Mouse (Mus musculus): ENCODE results near the gene Fam241b. TPM values are rescaled to one million over a fixed set of nuclear protein-coding genes. Genes with fewer than 3 reads are reported as not detected.

The Fam241b gene
- polyA plus RNA-seq, 2 experiments: 5.0 to 8.5 TPM

DNA sequence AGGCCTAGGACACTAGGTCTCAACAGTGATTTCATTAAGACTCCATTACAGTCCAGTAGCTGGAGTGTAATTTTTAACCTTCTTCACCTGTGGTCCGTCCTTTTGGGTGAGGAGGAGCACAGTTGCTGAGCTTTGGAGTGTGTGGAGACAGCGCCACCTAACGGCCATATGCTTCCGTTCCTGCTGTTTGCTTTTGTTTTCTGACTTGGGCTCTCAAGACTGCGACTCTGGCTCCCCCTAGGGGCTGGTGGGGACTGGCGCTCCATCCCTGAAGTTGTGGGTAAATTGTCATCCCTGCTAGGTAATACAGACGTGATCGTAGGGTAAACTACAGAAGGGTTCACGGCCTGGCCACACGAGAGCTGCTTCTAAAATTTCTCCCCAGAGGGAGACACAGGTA is 39.3 kb upstream of the Fam241b start:
- no peak overlapping the region for H3K27ac ChIP-seq (replicated peaks; ENCODE audit: low read depth, low read length)
- peak; percentile 95 for DNase-seq (ENCODE audit: low spot score)
- no peaks in the 10 kb centered on the region for H3K4me1 ChIP-seq (ENCODE audit: control insufficient read depth, insufficient read depth, low read length)
- no peak overlapping the region for H3K4me3 ChIP-seq (replicated peaks; ENCODE audit: low read length)
- ATAC-seq (ENCODE audit: low FRiP score, low read depth): peak; percentile 63
- H3K4me2 ChIP-seq (replicated peaks; ENCODE audit: low read depth, low read length, severe bottlenecking): no peak overlapping the region
- TF ChIP-seq POLR2A (IDR thresholded peaks at IDR 0.05; ENCODE audit: borderline replicate concordance, extremely low read depth, insufficient read depth, insufficient read length): peak; percentile 33; the same call in 1 of the 2 replicates
- H3K9me3 ChIP-seq (ENCODE audit: control insufficient read depth, low read length): no peaks in the 10 kb centered on the region
- no peak overlapping the region for H3K9ac ChIP-seq (ENCODE audit: low read depth, low read length, severe bottlenecking)
- no peaks in the 10 kb centered on the region for H3K27me3 ChIP-seq (ENCODE audit: control insufficient read depth, insufficient read depth, low read length)
- no peaks in the 10 kb centered on the region for H3K36me3 ChIP-seq (ENCODE audit: control insufficient read depth, insufficient read depth, low read length)
- 1% methylated on average over 10 of the region's 10 CpGs for WGBS

DNA sequence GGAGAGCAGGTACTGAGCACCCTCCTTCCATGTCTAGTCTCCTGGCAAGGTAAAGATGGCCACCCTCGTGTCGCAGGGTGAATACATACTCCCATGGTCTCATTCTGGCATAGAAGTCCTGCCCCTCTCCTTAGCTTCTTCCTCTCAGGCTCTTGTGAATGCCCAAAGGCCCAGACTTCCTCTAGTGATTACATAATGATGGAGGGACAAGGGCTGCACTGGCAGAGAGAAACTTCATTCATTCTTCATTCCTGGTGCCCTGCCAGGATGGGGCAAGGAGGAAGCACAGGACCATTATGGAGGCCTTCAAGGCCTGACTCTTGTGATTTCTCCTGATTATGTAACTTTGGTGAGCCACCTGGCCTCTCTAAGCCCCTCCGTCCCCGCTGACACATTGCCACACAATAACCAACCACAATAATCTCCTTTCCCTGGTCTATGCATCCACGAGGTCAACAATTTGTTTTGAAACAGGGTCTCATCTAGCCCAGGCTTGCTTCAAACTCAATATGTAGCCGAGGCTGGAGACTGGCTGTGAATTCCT is 38.8 kb upstream of the Fam241b start:
- no peak for TF ChIP-seq POLR2A (IDR thresholded peaks at IDR 0.05; ENCODE audit: borderline replicate concordance, extremely low read depth, insufficient read depth, insufficient read length)
- no peak overlapping the region for H3K27ac ChIP-seq (replicated peaks; ENCODE audit: low read depth, low read length)
- no peaks in the 10 kb centered on the region for H3K27me3 ChIP-seq (ENCODE audit: control insufficient read depth, insufficient read depth, low read length)
- no peak overlapping the region for H3K9ac ChIP-seq (ENCODE audit: low read depth, low read length, severe bottlenecking)
- H3K4me2 ChIP-seq (replicated peaks; ENCODE audit: low read depth, low read length, severe bottlenecking): no peak overlapping the region
- DNase-seq (ENCODE audit: low spot score): no peak
- no peak overlapping the region for H3K4me3 ChIP-seq (replicated peaks; ENCODE audit: low read length)
- H3K9me3 ChIP-seq (ENCODE audit: control insufficient read depth, low read length): no peaks in the 10 kb centered on the region
- H3K36me3 ChIP-seq (ENCODE audit: control insufficient read depth, insufficient read depth, low read length): no peaks in the 10 kb centered on the region
- ATAC-seq (ENCODE audit: low FRiP score, low read depth): 0 out of 2 replicates have a peak, but pooled peaks have one; percentile 4
- no peaks in the 10 kb centered on the region for H3K4me1 ChIP-seq (ENCODE audit: control insufficient read depth, insufficient read depth, low read length)
- WGBS: 65% methylated on average over 6 of the region's 6 CpGs

DNA sequence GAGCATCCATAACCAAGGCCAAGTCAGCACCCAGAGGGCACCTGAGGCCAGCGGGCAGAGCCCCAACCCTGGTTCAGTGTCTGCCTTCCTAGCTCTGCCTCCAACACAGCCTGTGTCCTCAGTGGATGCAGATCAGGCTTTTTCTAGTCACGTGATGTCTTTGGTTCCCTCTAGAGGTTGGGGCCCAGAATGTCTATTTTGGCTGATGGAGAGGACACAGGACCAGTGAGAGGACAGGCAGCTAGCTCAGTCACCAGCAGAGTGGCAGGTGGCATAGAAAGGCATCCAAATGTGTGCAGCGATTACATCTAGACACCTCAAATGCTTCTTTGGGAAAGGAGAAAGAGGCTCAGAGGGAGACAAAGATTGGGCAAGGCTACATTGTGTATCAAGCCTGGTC is 38.0 kb upstream of the Fam241b start:
- ATAC-seq (ENCODE audit: low FRiP score, low read depth): no peak
- no peak for DNase-seq (ENCODE audit: low spot score)
- H3K27me3 ChIP-seq (ENCODE audit: control insufficient read depth, insufficient read depth, low read length): no peaks in the 10 kb centered on the region
- no peak overlapping the region for H3K4me2 ChIP-seq (replicated peaks; ENCODE audit: low read depth, low read length, severe bottlenecking)
- no peaks in the 10 kb centered on the region for H3K9me3 ChIP-seq (ENCODE audit: control insufficient read depth, low read length)
- H3K9ac ChIP-seq (ENCODE audit: low read depth, low read length, severe bottlenecking): no peak overlapping the region
- TF ChIP-seq POLR2A (IDR thresholded peaks at IDR 0.05; ENCODE audit: borderline replicate concordance, extremely low read depth, insufficient read depth, insufficient read length): no peak
- no peaks in the 10 kb centered on the region for H3K36me3 ChIP-seq (ENCODE audit: control insufficient read depth, insufficient read depth, low read length)
- WGBS: 50% methylated on average over 3 of the region's 3 CpGs
- no peak overlapping the region for H3K27ac ChIP-seq (replicated peaks; ENCODE audit: low read depth, low read length)
- H3K4me3 ChIP-seq (replicated peaks; ENCODE audit: low read length): no peak overlapping the region
- no peaks in the 10 kb centered on the region for H3K4me1 ChIP-seq (ENCODE audit: control insufficient read depth, insufficient read depth, low read length)

DNA sequence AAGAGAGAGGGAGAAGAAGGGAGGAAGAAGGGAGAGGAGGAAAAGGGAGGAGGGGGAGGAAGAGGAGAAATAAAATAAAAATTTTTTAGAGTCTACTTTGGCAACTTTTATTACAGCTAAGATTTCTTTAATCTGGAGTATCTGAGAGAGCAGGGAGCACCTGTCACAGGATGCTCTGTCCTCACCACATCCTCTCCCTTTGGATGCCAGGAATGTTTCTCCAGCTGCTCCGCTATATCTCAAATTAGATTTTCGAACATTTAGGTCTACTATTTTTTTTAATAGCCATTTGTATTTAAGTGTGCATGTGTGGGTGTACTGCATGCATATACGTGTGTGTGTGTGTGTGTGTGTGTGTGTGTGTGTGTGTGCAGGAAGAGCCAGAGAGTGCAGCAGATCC is 36.2 kb upstream of the Fam241b start:
- ATAC-seq (ENCODE audit: low FRiP score, low read depth): no peak
- 74% methylated on average over 3 of the region's 3 CpGs for WGBS
- H3K27me3 ChIP-seq (ENCODE audit: control insufficient read depth, insufficient read depth, low read length): no peaks in the 10 kb centered on the region

DNA sequence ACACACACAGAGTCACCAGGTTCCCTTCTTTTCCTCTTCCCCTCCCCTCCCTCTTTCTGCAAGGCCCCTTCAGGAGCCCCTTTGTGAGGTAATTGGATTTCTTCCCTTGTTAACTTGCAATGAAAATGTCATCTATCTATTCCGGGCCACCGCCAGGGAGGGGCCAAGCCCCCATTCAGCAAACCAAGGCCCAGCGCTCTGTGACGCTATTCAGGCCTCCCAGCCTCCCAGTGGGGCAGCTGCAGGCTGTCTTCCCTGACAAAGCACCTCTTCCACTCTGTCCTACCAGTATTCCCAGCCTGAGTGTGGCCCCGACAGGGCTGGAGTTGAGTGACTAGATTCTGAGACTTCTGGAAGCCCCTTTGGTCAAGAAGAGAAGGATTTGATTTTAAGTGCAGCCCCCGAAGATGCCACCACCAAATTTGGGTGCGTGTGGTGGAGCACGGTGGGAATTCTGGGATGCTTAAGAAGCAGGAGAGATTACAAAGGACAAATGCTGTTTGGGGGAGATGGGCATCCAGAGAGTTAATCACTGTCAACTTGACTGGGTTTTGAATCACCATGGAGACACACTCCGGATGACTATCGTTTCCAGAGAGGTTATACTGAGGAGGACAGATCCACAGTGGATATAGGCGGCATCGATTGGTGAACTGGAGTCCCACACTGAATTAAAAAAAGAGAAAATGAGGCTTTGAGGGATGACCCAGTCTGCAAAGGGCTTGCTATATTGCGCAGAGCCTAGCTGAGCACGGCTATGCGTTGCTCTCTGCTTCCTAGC is 31.0 kb upstream of the Fam241b start:
- no peak overlapping the region for H3K9ac ChIP-seq (ENCODE audit: low read depth, low read length, severe bottlenecking)
- ATAC-seq (ENCODE audit: low FRiP score, low read depth) (no peak), DNase-seq (ENCODE audit: low spot score) (no peak)
- H3K27ac ChIP-seq (replicated peaks; ENCODE audit: low read depth, low read length): no peak overlapping the region
- H3K27me3 ChIP-seq (ENCODE audit: control insufficient read depth, insufficient read depth, low read length): no peaks in the 10 kb centered on the region
- H3K4me2 ChIP-seq (replicated peaks; ENCODE audit: low read depth, low read length, severe bottlenecking): no peak overlapping the region
- H3K4me3 ChIP-seq (replicated peaks; ENCODE audit: low read length): no peak overlapping the region
- H3K4me1 ChIP-seq (ENCODE audit: control insufficient read depth, insufficient read depth, low read length): no peaks in the 10 kb centered on the region
- no peaks in the 10 kb centered on the region for H3K9me3 ChIP-seq (ENCODE audit: control insufficient read depth, low read length)
- no peak for TF ChIP-seq POLR2A (IDR thresholded peaks at IDR 0.05; ENCODE audit: borderline replicate concordance, extremely low read depth, insufficient read depth, insufficient read length)
- WGBS: 59% methylated on average over 15 of the region's 15 CpGs
- H3K36me3 ChIP-seq (ENCODE audit: control insufficient read depth, insufficient read depth, low read length): no peaks in the 10 kb centered on the region

More for the DNA sequence above, 36.2 kb upstream of the Fam241b start:
- TF ChIP-seq POLR2A (IDR thresholded peaks at IDR 0.05; ENCODE audit: borderline replicate concordance, extremely low read depth, insufficient read depth, insufficient read length): no peak
- no peak overlapping the region for H3K4me2 ChIP-seq (replicated peaks; ENCODE audit: low read depth, low read length, severe bottlenecking)
- H3K4me3 ChIP-seq (replicated peaks; ENCODE audit: low read length): no peak overlapping the region
- no peak overlapping the region for H3K27ac ChIP-seq (replicated peaks; ENCODE audit: low read depth, low read length)
- no peaks in the 10 kb centered on the region for H3K4me1 ChIP-seq (ENCODE audit: control insufficient read depth, insufficient read depth, low read length)
- DNase-seq (ENCODE audit: low spot score): no peak
- no peak overlapping the region for H3K9ac ChIP-seq (ENCODE audit: low read depth, low read length, severe bottlenecking)
- H3K9me3 ChIP-seq (ENCODE audit: control insufficient read depth, low read length): no peaks in the 10 kb centered on the region
- H3K36me3 ChIP-seq (ENCODE audit: control insufficient read depth, insufficient read depth, low read length): no peaks in the 10 kb centered on the region
